Mouse (Mus musculus): ENCODE data around the gene Mgat5. TPM values are rescaled to one million over a fixed set of nuclear protein-coding genes. Genes with fewer than 3 reads are reported as not detected.

Mgat5 gene
- total RNA-seq, 2 experiments from 2014 or later = 52.6 to 52.7 TPM

- DNase-seq = no peak
These were observed 303.4 kb downstream of the Mgat5 start for GRCm38 (mm10) chr1:127508067-127508739.

- DNase-seq = no peak
These were observed 304.1 kb downstream of the Mgat5 start for GRCm38 (mm10) chr1:127508921-127509320.

GRCm38 (mm10) chr1:127511362-127511761, 306.5 kb downstream of the Mgat5 start:
- DNase-seq = no peak

GRCm38 (mm10) chr1:127512709-127513108, 307.9 kb downstream of the Mgat5 start:
- no peak for DNase-seq

- DNase-seq = no peak
These were observed 308.3 kb downstream of the Mgat5 start for GRCm38 (mm10) chr1:127513140-127513539.

GRCm38 (mm10) chr1:127513664-127514063, 308.8 kb downstream of the Mgat5 start:
- DNase-seq = no peak

- DNase-seq = no peak
These were observed 309.7 kb downstream of the Mgat5 start for GRCm38 (mm10) chr1:127514479-127514878.

GRCm38 (mm10) chr1:127514888-127515287, 310.1 kb downstream of the Mgat5 start:
- DNase-seq = no peak

GRCm38 (mm10) chr1:127523364-127523763, 318.5 kb downstream of the Mgat5 start:
- no peak for DNase-seq

- DNase-seq = peak; percentile 15 to 36
These were observed 326.2 kb downstream of the Mgat5 start for GRCm38 (mm10) chr1:127530849-127531580.

GRCm38 (mm10) chr1:127531723-127532122, 326.9 kb downstream of the Mgat5 start:
- no peak for DNase-seq

- DNase-seq = no peak
These were observed 331.6 kb downstream of the Mgat5 start for GRCm38 (mm10) chr1:127536448-127536847.

- peak; percentile 22 for DNase-seq
These were observed 332.6 kb downstream of the Mgat5 start for GRCm38 (mm10) chr1:127537204-127538038.
